Mouse (Mus musculus) G1E (cell line): ENCODE data around the gene Armh2. TPM values are rescaled to one million over a fixed set of nuclear protein-coding genes. Genes with fewer than 3 reads are reported as not detected.

Source experiments
- ATAC-seq: 2 replicates; pipeline ENCODE4 v1.8.0; 2016; ENCODE audit warnings: mild to moderate bottlenecking; ENCODE audit not compliant: insufficient number of reproducible peaks, poor library complexity, low FRiP score, severe bottlenecking; ENCODE audit errors: extremely low read depth
- DNase-seq: peaks from one replicate; pipeline ENCODE4 v3.0.0; 2012; ENCODE audit warnings: low spot score
- H3K27me3 ChIP-seq: 2 replicates; pipeline ENCODE4 v1.6.1; 2012; ENCODE audit warnings: mild to moderate bottlenecking, low read length, inconsistent platforms; ENCODE audit not compliant: insufficient read depth
- H3K36me3 ChIP-seq: replicated peaks from 2 replicates; pipeline ENCODE3; 2012; ENCODE audit warnings: mild to moderate bottlenecking, inconsistent platforms
- H3K4me1 ChIP-seq: 2 replicates; pipeline ENCODE4 v1.6.1; 2012; ENCODE audit warnings: low read depth, low read length, inconsistent platforms, mixed read lengths; ENCODE audit not compliant: insufficient read depth
- H3K4me3 ChIP-seq: 2 replicates; pipeline ENCODE4 v1.5.1; 2012; ENCODE audit warnings: low read depth, mild to moderate bottlenecking, inconsistent platforms, low read length, moderate library complexity, mixed read lengths
- H3K9me3 ChIP-seq: replicated peaks from 2 replicates; pipeline ENCODE4 v1.6.1; 2012; ENCODE audit warnings: inconsistent platforms
- CTCF ChIP-seq: IDR thresholded peaks from 2 replicates; pipeline ENCODE4 v1.5.1; 2012; ENCODE audit warnings: low read depth, low read length, inconsistent platforms, mixed read lengths
- GATA1 ChIP-seq: IDR thresholded peaks from 2 replicates; pipeline ENCODE4 v1.6.1; 2012; ENCODE audit warnings: borderline replicate concordance, low read length, inconsistent platforms, mixed read lengths
- GATA2 ChIP-seq: IDR thresholded peaks from 2 replicates; pipeline ENCODE4 v1.6.1; 2012; ENCODE audit warnings: low read depth, low read length, inconsistent platforms, borderline replicate concordance
- POLR2AphosphoS5 ChIP-seq: IDR thresholded peaks from 2 replicates; pipeline ENCODE4 v1.6.1; 2012; ENCODE audit warnings: low read depth, low read length, inconsistent platforms; ENCODE audit not compliant: insufficient replicate concordance
- TAL1 ChIP-seq: conservative IDR thresholded peaks from 2 replicates; pipeline ENCODE4 v1.6.1; 2012; ENCODE audit warnings: low read depth, low read length, inconsistent platforms, mixed read lengths
- polyA plus RNA-seq: library from polyadenylated mRNA; stranded (reverse); fragments of >175 nt; gene quantifications from 2 replicates; pipeline ENCODE4 v1.2.3, GENCODE M21; 2012
- total RNA-seq, 2 experiments: library from RNA; stranded (forward) in 1 of 2; stranded (reverse) in 1 of 2; fragments of 200-1000 nt in 1 of 2; fragments of >200 nt in 1 of 2; fragmentation: Nextera tagmentation in 1 of 2; gene quantifications; 2 replicates each; pipeline ENCODE4 v1.2.3; 2014 to 2017

The Armh2 gene
- total and polyA plus RNA-seq, 3 experiments, result 0.22 TPM; not detected in 2

GRCm38 (mm10) chr13:24721502-24721901, 19.5 kb upstream of the Armh2 start:
- ATAC-seq, result no peak
- Histone ChIP-seq H3K4me1 (no peaks in the 10 kb centered on the region), H3K27me3 (peaks cover 7% of the 10 kb centered on the region; the same call in 1 of the 2 replicates), H3K9me3 (no peaks in the 10 kb centered on the region), H3K36me3 (no peaks in the 10 kb centered on the region), H3K4me3 (no peak overlapping the region)
- TF ChIP-seq TAL1 (no peak), GATA2 (no peak), POLR2AphosphoS5 (no peak), GATA1 (no peak), CTCF (no peak)
- DNase-seq, result no peak

GRCm38 (mm10) chr13:24723699-24724394, 17.2 kb upstream of the Armh2 start:
- ATAC-seq (no peak), DNase-seq (no peak)
- H3K36me3 ChIP-seq, result no peaks in the 10 kb centered on the region
- no peaks in the 10 kb centered on the region for H3K9me3 ChIP-seq
- peaks cover 8% of the 10 kb centered on the region for H3K27me3 ChIP-seq
- no peak overlapping the region for H3K4me3 ChIP-seq
- no peaks in the 10 kb centered on the region for H3K4me1 ChIP-seq
- TF ChIP-seq CTCF, result no peak
- TF ChIP-seq GATA2, result no peak
- TF ChIP-seq TAL1, result no peak
- no peak for TF ChIP-seq GATA1
- TF ChIP-seq POLR2AphosphoS5, result no peak

- ATAC-seq, result no peak
- H3K36me3 ChIP-seq, result no peaks in the 10 kb centered on the region
These were observed 16.7 kb upstream of the Armh2 start for GRCm38 (mm10) chr13:24724395-24724759.

GRCm38 (mm10) chr13:24729128-24729527, 11.9 kb upstream of the Armh2 start:
- Histone ChIP-seq H3K36me3 (no peaks in the 10 kb centered on the region), H3K4me3 (no peak overlapping the region), H3K4me1 (no peaks in the 10 kb centered on the region), H3K27me3 (peaks cover 10% of the 10 kb centered on the region), H3K9me3 (no peaks in the 10 kb centered on the region)
- no peak for ATAC-seq
- no peak for DNase-seq
- TF ChIP-seq TAL1, result no peak
- TF ChIP-seq POLR2AphosphoS5, result no peak
- TF ChIP-seq CTCF, result no peak
- TF ChIP-seq GATA2, result no peak
- no peak for TF ChIP-seq GATA1

More at GRCm38 (mm10) chr13:24724395-24724759, 16.7 kb upstream of the Armh2 start:
- no peak overlapping the region for H3K4me3 ChIP-seq
- no peak for DNase-seq
- no peaks in the 10 kb centered on the region for H3K4me1 ChIP-seq
- H3K9me3 ChIP-seq, result no peaks in the 10 kb centered on the region
- TF ChIP-seq POLR2AphosphoS5, result no peak
- no peak for TF ChIP-seq TAL1
- peaks cover 8% of the 10 kb centered on the region for H3K27me3 ChIP-seq

GRCm38 (mm10) chr13:24734502-24734901, 6.5 kb upstream of the Armh2 start:
- Histone ChIP-seq H3K36me3 (peaks cover 11% of the 10 kb centered on the region), H3K4me3 (no peak overlapping the region), H3K9me3 (no peaks in the 10 kb centered on the region), H3K4me1 (no peaks in the 10 kb centered on the region), H3K27me3 (peaks cover 2% of the 10 kb centered on the region; the same call in 1 of the 2 replicates)
- ATAC-seq, result no peak
- no peak for TF ChIP-seq POLR2AphosphoS5
- no peak for TF ChIP-seq TAL1
- TF ChIP-seq CTCF, result no peak
- no peak for DNase-seq

GRCm38 (mm10) chr13:24735608-24736131, 5.4 kb upstream of the Armh2 start:
- Histone ChIP-seq H3K9me3 (no peaks in the 10 kb centered on the region), H3K4me1 (no peaks in the 10 kb centered on the region), H3K27me3 (peaks cover 2% of the 10 kb centered on the region; the same call in 1 of the 2 replicates), H3K36me3 (peaks cover 18% of the 10 kb centered on the region), H3K4me3 (no peak overlapping the region)
- DNase-seq (no peak), ATAC-seq (no peak)
- TF ChIP-seq GATA1 (no peak), GATA2 (no peak), POLR2AphosphoS5 (no peak), CTCF (no peak), TAL1 (no peak)

GRCm38 (mm10) chr13:24747823-24748222, 6.8 kb downstream of the Armh2 start:
- no peak for TF ChIP-seq CTCF
- TF ChIP-seq TAL1, result no peak
- TF ChIP-seq GATA2, result no peak
- TF ChIP-seq GATA1, result no peak
- TF ChIP-seq POLR2AphosphoS5, result no peak
- H3K36me3 ChIP-seq, result peaks cover 78% of the 10 kb centered on the region
- no peak for ATAC-seq
- peaks cover 8% of the 10 kb centered on the region for H3K4me1 ChIP-seq
- DNase-seq, result no peak
- H3K9me3 ChIP-seq, result no peaks in the 10 kb centered on the region
- H3K27me3 ChIP-seq, result no peaks in the 10 kb centered on the region
- no peak overlapping the region for H3K4me3 ChIP-seq
